Mouse (Mus musculus) ES-Bruce4 (cell line): ENCODE data around the gene Fam213a. TPM values are rescaled to one million over a fixed set of nuclear protein-coding genes. Genes with fewer than 3 reads are reported as not detected.
"Not testable (repeated sequence)": the region's sequence is repeated elsewhere in the genome, so short reads cannot be mapped to it uniquely, and the experiment has no call there.

Source experiments
- H3K27ac ChIP-seq: 2 replicates; pipeline ENCODE4 v1.5.1; 2012; ENCODE audit warnings: low read length, inconsistent platforms; ENCODE audit not compliant: insufficient read depth
- H3K27me3 ChIP-seq: 2 replicates; pipeline ENCODE4 v1.6.1; 2012; ENCODE audit warnings: mild to moderate bottlenecking, low read length, inconsistent platforms; ENCODE audit not compliant: control insufficient read depth, poor library complexity, insufficient read depth, severe bottlenecking
- H3K36me3 ChIP-seq: 2 replicates; pipeline ENCODE4 v1.6.1; 2012; ENCODE audit warnings: inconsistent platforms, mild to moderate bottlenecking, low read length, moderate library complexity; ENCODE audit not compliant: control insufficient read depth, poor library complexity, insufficient read depth, severe bottlenecking
- H3K4me1 ChIP-seq: one replicate; pipeline ENCODE4 v1.8.1; 2011; ENCODE audit warnings: low read length; ENCODE audit not compliant: control insufficient read depth, insufficient read depth
- H3K4me3 ChIP-seq: 2 replicates; pipeline ENCODE4 v1.5.1; 2011; ENCODE audit warnings: low read depth, mild to moderate bottlenecking, low read length
- H3K9ac ChIP-seq: 2 replicates; pipeline ENCODE4 v1.6.1; 2012; ENCODE audit warnings: low read depth, mild to moderate bottlenecking, inconsistent platforms; ENCODE audit not compliant: poor library complexity, severe bottlenecking
- H3K9me3 ChIP-seq: replicated peaks from 2 replicates; pipeline ENCODE4 v1.6.1; 2012; ENCODE audit warnings: mild to moderate bottlenecking, low read length, inconsistent platforms; ENCODE audit not compliant: control insufficient read depth, poor library complexity, insufficient read depth, severe bottlenecking
- CTCF ChIP-seq: IDR thresholded peaks from one replicate; pipeline ENCODE4 v1.8.1; 2011; ENCODE audit warnings: low read depth, low read length
- EP300 ChIP-seq: IDR thresholded peaks from 2 replicates; pipeline ENCODE4 v1.6.1; 2011; ENCODE audit warnings: low read depth, low read length; ENCODE audit not compliant: insufficient read depth
- POLR2A ChIP-seq: IDR thresholded peaks from one replicate; pipeline ENCODE4 v1.8.1; 2011; ENCODE audit warnings: low read length; ENCODE audit not compliant: insufficient read depth
- polyA plus RNA-seq: library from polyadenylated mRNA; stranded (reverse); fragments of >200 nt; gene quantifications from 2 replicates; pipeline ENCODE4 v1.2.4, GENCODE M21; 2011; ENCODE audit warnings: low read depth; ENCODE audit not compliant: missing spikeins, insufficient read depth, insufficient read length

The Fam213a gene
- polyA plus RNA-seq, result 24.8 and 27.5 TPM in 2 replicates

DNA sequence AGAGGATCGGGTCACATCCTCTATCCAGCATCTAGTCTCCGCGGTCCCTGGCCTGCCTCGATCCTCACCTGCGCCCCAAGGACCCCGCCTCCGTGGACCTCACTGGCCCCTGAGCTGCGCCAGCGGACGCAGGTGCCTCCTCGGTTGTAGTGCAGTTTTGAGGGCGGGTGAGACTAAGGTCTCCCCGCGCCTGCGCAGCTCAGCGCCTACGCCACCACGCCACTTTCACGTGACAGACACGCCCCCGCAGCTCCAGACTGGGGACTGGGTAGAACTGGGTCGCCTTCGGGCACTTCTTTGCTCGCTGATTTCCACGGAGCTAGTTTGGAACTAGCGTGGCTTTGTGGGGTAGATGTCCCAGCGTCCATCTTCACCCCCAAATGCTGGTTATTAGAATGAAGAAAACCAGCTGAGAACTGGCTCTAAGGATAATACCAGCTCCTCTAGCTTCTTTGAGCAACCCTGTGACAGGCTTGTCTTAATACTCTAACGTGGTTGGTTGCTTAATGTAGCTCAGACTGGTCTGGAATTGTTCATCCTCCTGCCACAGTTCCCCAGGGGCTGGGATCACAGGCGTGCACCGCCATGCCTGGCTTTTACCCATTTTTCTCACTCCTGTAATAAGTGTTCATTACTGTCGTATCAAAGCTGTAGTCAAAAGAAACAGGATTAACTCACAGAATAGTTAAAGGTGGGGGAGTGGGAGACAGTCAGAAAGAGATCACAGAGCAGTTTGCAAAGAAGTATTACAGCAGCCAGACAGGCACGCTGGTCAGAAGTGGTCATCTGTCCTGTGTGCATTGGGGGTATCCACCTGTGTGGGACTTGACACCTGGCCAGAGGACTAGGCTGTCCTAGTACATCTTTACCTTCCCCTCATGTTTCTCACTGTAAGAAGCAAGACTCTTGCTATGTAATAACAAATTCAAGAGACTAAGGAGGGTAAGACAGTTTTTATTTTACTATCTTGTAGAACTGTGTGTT is at the start of gene Fam213a:
Gene Fam213a, minus strand, starts transcription at position 159 of the 984 bp plus-strand sequence.
- H3K36me3 ChIP-seq, result no peaks in the 10 kb centered on the region
- no peaks in the 10 kb centered on the region for H3K4me1 ChIP-seq
- no peak within 1 kb of the TSS for H3K27ac ChIP-seq
- H3K9ac ChIP-seq, result no peak within 1 kb of the TSS
- no peaks in the 10 kb centered on the region for H3K9me3 ChIP-seq
- H3K27me3 ChIP-seq, result peaks cover 3% of the 10 kb centered on the region; the same call in 1 of the 2 replicates
- TF ChIP-seq CTCF, result no peak
- TF ChIP-seq POLR2A, result no peak
- no peak for TF ChIP-seq EP300
- peak within 1 kb of the TSS; percentile 29 for H3K4me3 ChIP-seq

DNA sequence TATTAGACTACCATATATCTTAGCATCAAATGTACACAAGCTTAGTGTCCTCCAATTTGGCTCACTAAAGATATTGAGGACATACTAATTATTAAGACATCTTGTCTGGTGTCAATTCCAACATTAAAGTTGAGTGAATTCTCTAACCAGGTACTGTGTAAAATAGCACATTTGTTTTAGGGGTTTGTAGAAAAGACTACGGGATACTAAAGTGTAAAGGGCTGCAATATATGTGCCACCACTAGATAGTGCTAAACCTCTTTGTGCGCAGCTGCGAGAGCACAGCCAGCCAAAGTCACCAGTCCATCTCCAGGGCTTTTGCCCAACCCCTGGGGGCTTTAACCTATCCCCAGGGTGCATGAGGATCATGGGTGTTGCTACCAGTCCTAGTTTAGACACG is 39.6 kb upstream of the Fam213a start:
- not testable (repeated sequence) for H3K9me3 ChIP-seq, H3K27me3 ChIP-seq, H3K36me3 ChIP-seq, H3K9ac ChIP-seq, H3K27ac ChIP-seq, H3K4me1 ChIP-seq, H3K4me3 ChIP-seq

DNA sequence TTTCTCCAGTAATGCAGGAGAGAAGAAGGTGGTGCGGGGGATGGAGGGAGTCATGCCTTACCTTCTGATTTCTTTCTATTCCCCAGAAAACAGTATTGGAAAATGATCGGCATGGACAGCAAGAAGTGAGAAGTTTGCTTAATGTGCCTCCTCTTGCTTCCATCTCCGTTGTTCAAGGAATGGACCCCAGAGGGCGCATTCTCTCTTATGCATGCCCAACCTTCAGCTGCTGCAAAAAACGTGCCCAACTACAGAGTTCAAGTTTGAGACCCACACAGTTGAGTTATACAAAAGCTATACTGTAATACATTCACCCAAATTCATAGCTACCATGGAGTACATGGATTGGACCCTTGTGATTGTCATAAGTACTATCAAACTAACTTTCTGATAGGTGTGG is 38.9 kb upstream of the Fam213a start:
- Histone ChIP-seq H3K4me1 (no peaks in the 10 kb centered on the region), H3K9me3 (no peaks in the 10 kb centered on the region), H3K4me3 (no peak overlapping the region), H3K27me3 (no peaks in the 10 kb centered on the region), H3K9ac (no peak overlapping the region), H3K36me3 (no peaks in the 10 kb centered on the region), H3K27ac (no peak overlapping the region)
- TF ChIP-seq CTCF (peak; percentile 6), POLR2A (no peak), EP300 (no peak)

DNA sequence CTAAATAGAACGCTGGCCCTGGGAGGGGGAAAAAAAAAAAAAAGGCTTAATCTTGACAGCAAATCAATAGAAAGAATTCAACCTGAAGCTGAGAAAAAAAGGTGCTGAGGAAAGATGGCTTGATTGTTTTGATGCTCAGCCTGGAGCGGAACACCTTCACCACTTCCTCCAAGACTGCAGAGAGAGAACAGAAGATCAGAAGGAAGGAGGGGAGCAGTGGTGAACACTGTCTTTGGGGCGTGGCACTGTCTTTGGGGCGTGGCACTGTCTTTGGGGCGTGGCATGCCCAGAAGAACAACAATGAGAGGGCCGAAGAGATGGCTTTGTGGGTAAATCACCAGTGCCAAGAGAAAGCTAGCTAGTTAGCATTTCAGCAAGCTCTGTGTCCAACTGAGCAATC is 36.9 kb upstream of the Fam213a start:
- H3K9me3 ChIP-seq, result peaks cover 4% of the 10 kb centered on the region; the same call in 1 of the 2 replicates
- no peaks in the 10 kb centered on the region for H3K27me3 ChIP-seq
- H3K4me3 ChIP-seq, result no peak overlapping the region
- H3K9ac ChIP-seq, result no peak overlapping the region
- H3K36me3 ChIP-seq, result no peaks in the 10 kb centered on the region
- no peaks in the 10 kb centered on the region for H3K4me1 ChIP-seq
- TF ChIP-seq CTCF (no peak), POLR2A (no peak), EP300 (no peak)
- no peak overlapping the region for H3K27ac ChIP-seq

DNA sequence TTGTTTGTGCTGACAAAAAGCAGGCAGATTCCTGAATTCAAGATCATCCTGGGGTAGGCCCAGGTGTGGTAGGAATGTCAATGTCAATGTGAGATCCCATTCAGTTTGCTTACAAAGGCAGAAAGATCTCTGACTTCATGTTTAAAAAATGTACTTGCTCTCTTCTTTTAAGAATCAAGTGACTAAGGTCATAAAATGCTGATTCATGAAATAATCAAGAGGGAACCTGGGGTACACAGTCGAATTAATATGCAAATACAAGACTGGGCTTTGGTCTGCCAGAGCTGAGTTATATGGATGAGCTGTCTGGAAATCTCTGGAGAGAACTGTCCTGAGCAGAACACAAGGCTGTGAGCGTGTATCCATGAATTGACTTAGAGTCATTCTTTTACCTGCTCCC is 33.8 kb upstream of the Fam213a start:
- Histone ChIP-seq H3K9me3 (peaks cover 4% of the 10 kb centered on the region; the same call in 1 of the 2 replicates), H3K36me3 (no peaks in the 10 kb centered on the region), H3K4me3 (no peak overlapping the region), H3K9ac (no peak overlapping the region), H3K4me1 (no peaks in the 10 kb centered on the region), H3K27ac (no peak overlapping the region), H3K27me3 (no peaks in the 10 kb centered on the region)
- no peak for TF ChIP-seq EP300
- TF ChIP-seq POLR2A, result no peak
- no peak for TF ChIP-seq CTCF

DNA sequence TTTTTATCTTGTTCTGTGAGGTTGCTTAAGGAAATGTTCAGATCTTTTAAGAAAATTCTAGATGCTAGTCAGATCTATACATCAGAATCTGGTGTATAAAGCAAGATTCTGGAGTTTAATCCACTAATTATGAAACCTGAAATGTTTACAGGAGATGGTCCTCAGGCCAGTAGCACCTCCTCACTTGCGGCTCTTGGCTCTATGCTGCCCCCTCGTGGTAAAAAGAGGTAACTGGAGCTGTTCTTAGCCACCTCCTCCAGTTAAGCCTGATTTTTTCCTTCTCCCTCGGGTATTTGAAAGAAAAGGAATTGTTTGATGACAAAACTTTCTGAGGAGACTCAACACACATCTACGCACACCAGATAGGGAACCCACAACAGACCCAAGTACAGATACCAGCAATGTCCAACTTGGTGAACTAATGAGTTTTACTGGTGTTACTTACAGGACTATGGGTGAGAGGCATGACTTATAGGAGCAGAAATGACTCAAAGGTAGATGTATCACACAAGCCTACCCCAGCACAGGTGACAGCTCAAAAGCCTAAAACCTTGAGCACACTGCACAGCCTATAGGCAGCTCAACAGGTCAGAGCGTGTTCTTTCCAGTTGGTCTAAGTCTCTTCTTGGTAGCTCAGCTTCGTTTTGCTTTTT is 21.7 kb upstream of the Fam213a start:
- TF ChIP-seq CTCF, result peak; percentile 85
- TF ChIP-seq EP300, result no peak
- H3K4me1 ChIP-seq, result no peaks in the 10 kb centered on the region
- no peak overlapping the region for H3K4me3 ChIP-seq
- no peak overlapping the region for H3K27ac ChIP-seq
- no peaks in the 10 kb centered on the region for H3K36me3 ChIP-seq
- H3K9me3 ChIP-seq, result no peaks in the 10 kb centered on the region
- no peak overlapping the region for H3K9ac ChIP-seq
- no peaks in the 10 kb centered on the region for H3K27me3 ChIP-seq
